Mouse (Mus musculus) lung, embryonic 16.5 days (tissue): ENCODE results near the gene H2al1e. TPM values are rescaled to one million over a fixed set of nuclear protein-coding genes. Genes with fewer than 3 reads are reported as not detected.

ENCODE experiments used
- ATAC-seq: fragments of 200-750 bp; cut with Nextera tagmentation; 2 replicates; pipeline ENCODE4 v1.8.0; 2017; ENCODE audit warnings: low read depth, mild to moderate bottlenecking, moderate library complexity
- H3K27ac ChIP-seq: fragments of 300-500 bp; sonication (generic); 2 replicates; pipeline ENCODE4 v1.5.1; 2014; ENCODE audit warnings: mild to moderate bottlenecking, control low read depth, low read length
- H3K27me3 ChIP-seq: fragments of 300-500 bp; sonication (generic); 2 replicates; pipeline ENCODE4 v1.6.1; 2014; ENCODE audit warnings: low read depth, low read length, mixed read lengths; ENCODE audit not compliant: control insufficient read depth, insufficient read depth
- H3K36me3 ChIP-seq: fragments of 300-500 bp; sonication (generic); 2 replicates; pipeline ENCODE4 v1.6.1; 2014; ENCODE audit warnings: low read length; ENCODE audit not compliant: control insufficient read depth, insufficient read depth
- H3K4me1 ChIP-seq: fragments of 300-500 bp; sonication (generic); replicated peaks from 2 replicates; pipeline ENCODE4 v1.6.1; 2014; ENCODE audit warnings: low read length, mixed read lengths; ENCODE audit not compliant: control insufficient read depth, insufficient read depth
- H3K4me2 ChIP-seq: fragments of 300-500 bp; sonication (generic); 2 replicates; pipeline ENCODE4 v1.6.1; 2014; ENCODE audit warnings: low read depth, low read length, control low read depth
- H3K4me3 ChIP-seq: fragments of 300-500 bp; sonication (generic); 2 replicates; pipeline ENCODE4 v1.5.1; 2014; ENCODE audit warnings: mild to moderate bottlenecking, low read length, control low read depth
- H3K9ac ChIP-seq: fragments of 300-500 bp; sonication (generic); 2 replicates; pipeline ENCODE4 v1.6.1; 2014; ENCODE audit warnings: low read length, control low read depth
- H3K9me3 ChIP-seq: fragments of 300-500 bp; sonication (generic); 2 replicates; pipeline ENCODE4 v1.6.1; 2016; ENCODE audit warnings: low read length; ENCODE audit not compliant: control insufficient read depth
- WGBS: fragments of 180-500 bp; shearing (Covaris S2); extraction: QIAGEN DNeasy Blood & Tissue Kit; methylation state at CpG from one replicate; pipeline ENCODE4 v1.1.7; 2014; 5-methylcytosine and 5-hydroxymethylcytosine counted together
- polyA plus RNA-seq: library from polyadenylated mRNA; unstranded; fragments of >200 nt; fragmentation: Nextera tagmentation; extraction: Ambion mirVana; gene quantifications from 2 replicates; pipeline ENCODE4 v1.2.1, GENCODE M21; 2015

Gene H2al1e
- polyA plus RNA-seq, 1 experiment from 2014 or later: not detected

DNA sequence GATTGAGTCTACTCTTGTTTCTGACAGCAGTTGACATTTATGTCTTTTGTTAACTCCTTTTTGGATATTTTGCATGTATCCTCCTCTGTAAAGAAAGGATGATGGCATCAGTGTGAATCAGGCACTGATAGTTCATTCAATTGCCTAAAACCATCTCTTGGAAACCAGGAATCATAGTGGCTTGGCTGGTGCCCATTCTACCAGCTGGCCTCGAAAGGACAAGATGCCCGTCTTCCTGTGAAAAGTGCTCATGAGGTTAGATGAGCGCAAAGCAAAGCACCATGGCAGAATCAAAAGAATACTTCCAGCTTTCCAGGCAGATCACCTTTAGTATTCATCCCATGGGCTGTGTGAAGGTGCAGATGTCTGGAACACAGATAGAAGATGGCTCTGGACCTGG lies 35.0 kb downstream of the H2al1e start:
- Histone ChIP-seq H3K9me3 (no peaks in the 10 kb centered on the region), H3K27ac (no peak overlapping the region), H3K4me1 (no peaks in the 10 kb centered on the region), H3K36me3 (no peaks in the 10 kb centered on the region), H3K4me3 (no peak overlapping the region), H3K27me3 (no peaks in the 10 kb centered on the region), H3K4me2 (no peak overlapping the region), H3K9ac (no peak overlapping the region)
- ATAC-seq: no peak
- 86% methylated on average over 3 of the region's 3 CpGs for WGBS

DNA sequence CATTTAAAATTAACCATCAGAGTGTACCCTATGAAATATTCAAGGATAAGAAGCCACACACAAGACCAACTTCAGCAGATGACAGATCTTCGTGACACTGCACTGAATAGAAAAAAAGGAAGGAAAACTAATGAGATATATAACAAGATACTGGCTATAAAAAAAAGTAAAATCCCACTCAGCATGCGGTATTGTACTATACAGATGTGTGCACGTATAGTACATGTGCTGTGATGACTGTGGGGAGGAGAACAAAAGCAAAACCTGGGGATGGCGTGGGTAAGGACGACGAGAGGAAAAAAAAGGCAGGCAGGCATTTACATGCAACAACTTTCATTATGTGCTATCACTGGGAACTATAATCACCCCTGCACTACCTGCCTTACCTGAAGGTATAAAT lies 49.1 kb downstream of the H2al1e start:
- Histone ChIP-seq H3K36me3 (no peaks in the 10 kb centered on the region), H3K9me3 (no peaks in the 10 kb centered on the region), H3K4me2 (no peak overlapping the region), H3K27ac (no peak overlapping the region), H3K27me3 (no peaks in the 10 kb centered on the region; the same call in 1 of the 2 replicates), H3K9ac (no peak overlapping the region), H3K4me1 (no peaks in the 10 kb centered on the region; the same call in 1 of the 2 replicates), H3K4me3 (no peak overlapping the region)
- no peak for ATAC-seq
- WGBS: 84% methylated on average over 6 of the region's 6 CpGs

DNA sequence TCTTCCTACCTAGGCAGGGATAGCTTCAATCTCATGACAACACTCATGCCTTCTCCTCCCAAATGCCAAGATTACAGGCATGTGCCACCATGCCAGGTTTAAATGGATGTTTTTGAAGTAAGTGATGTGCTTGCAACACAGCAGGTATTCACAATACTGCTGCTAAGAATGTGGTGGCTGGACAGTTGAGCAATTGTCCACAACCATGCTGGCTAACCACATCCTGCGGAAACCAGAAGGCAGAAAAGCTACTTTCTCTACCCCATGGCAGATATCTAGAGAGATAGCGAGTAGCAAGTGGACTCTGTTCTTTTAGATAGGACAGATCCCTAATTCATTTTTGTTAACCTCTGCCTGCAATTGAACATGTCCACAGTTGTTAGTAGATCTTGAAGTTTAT lies 49.5 kb downstream of the H2al1e start:
- WGBS: 88% methylated on average over 2 of the region's 2 CpGs
- ATAC-seq: no peak
- Histone ChIP-seq H3K4me1 (no peaks in the 10 kb centered on the region; the same call in 1 of the 2 replicates), H3K27ac (no peak overlapping the region), H3K9me3 (no peaks in the 10 kb centered on the region), H3K27me3 (no peaks in the 10 kb centered on the region; the same call in 1 of the 2 replicates), H3K36me3 (no peaks in the 10 kb centered on the region), H3K9ac (no peak overlapping the region), H3K4me2 (no peak overlapping the region), H3K4me3 (no peak overlapping the region)

Other genes starting within 250 kb of the H2al1e start
- not detected in 2 replicates for gene H2al1a, start 12.7 kb upstream of the H2al1e start, polyA plus RNA-seq
- gene H2al1b, start 9.5 kb upstream of the H2al1e start, polyA plus RNA-seq: not detected in 2 replicates
- gene H2al1c, start 6.3 kb upstream of the H2al1e start, polyA plus RNA-seq: not detected in 2 replicates
- gene H2al1d, start 3.1 kb upstream of the H2al1e start, polyA plus RNA-seq: not detected in 2 replicates
- gene H2al1f, start 3.2 kb downstream of the H2al1e start, polyA plus RNA-seq: not detected in 2 replicates
- not detected in 2 replicates for gene H2al1g, start 6.3 kb downstream of the H2al1e start, polyA plus RNA-seq
- not detected in 2 replicates for gene H2al1h, start 9.6 kb downstream of the H2al1e start, polyA plus RNA-seq
- not detected in 2 replicates for gene H2al1i, start 12.7 kb downstream of the H2al1e start, polyA plus RNA-seq
- not detected in 2 replicates for gene H2al1j, start 15.9 kb downstream of the H2al1e start, polyA plus RNA-seq